Mouse (Mus musculus): Measurements from ENCODE around the gene Wdr5b.

DNA sequence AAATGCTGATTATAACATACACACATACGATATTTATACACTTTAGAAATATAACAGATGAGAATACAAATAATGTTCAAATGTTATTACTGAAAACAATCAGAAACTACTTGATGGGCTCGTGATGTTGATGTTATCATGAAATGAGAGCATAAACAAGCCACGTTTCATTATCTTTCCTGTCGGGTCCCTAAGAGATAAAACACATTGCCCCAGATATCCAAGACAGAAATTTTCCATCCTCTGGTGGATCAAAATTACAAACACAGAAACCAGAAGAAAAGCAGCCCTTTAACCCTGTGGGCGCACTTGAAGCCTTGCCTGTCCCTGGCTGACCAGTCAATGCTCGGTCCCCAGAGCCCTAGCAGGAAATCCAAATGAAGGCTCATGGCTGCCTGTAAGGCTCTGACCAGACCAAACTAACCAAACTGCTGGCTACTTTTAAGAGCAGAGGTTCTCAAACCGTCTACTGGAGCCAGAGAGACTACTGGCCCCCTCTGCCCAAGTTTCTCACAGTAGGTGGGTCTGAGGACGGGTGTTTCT, 17.0 kb downstream of the Wdr5b start:
- TF ChIP-seq CTCF (IDR thresholded peaks at IDR 0.05; ENCODE audit: borderline replicate concordance, control insufficient read depth, extremely low read depth, insufficient read depth, low read length, poor library complexity) = no peak
- no peak for TF ChIP-seq POLR2A (IDR thresholded peaks at IDR 0.05; ENCODE audit: control insufficient read depth, extremely low read depth, insufficient read depth, low read length, poor library complexity)
